Mouse (Mus musculus): ENCODE results near the gene Nbas. TPM values are rescaled to one million over a fixed set of nuclear protein-coding genes. Genes with fewer than 3 reads are reported as not detected.

Gene Nbas
- polyA plus RNA-seq (2015; fragmentation: Nextera tagmentation; extraction: Ambion mirVana) = 7.0 and 7.1 TPM in 2 replicates

DNA sequence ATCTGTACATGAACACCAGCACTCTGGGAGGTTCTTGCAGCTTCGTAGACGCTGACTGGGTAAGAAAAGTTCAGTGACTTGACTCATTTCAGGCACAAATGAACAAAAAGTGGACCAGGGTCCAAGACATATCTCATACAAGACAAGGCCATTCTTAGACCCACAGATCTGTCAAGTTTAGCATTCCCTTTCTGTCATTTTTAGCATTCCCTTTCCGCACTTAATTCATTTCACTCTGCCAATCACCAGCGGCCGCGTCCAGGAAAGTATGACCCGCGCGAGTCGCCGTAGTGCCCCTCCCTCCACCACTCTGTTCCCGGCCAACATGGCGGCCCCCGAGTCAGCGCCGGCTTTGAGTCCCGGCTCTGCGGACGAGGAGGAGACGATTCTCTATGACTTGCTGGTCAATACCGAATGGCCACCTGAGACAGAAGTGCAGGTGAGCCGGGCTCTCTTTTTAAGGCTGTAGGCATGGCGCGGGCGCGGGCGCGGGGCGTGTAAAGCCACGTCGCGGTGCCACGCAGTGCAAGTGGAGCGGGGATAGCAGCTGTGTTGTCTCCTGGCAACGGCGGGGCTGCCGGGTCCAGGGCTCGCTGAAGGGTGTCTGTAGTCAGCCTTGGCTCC is at the start of gene Nbas:
Gene Nbas, plus strand, starts transcription at position 308 of the 624 bp plus-strand sequence.
- WGBS = 4% methylated on average over 38 of the region's 38 CpGs
- peak; percentile 70; the same call in 1 of the 2 replicates for ATAC-seq (ENCODE audit: extremely low read depth, insufficient number of reproducible peaks, low FRiP score, low TSS enrichment)
- peak within 1 kb of the TSS; percentile 93 for H3K9ac ChIP-seq
- H3K27me3 ChIP-seq (replicated peaks) = no peaks in the 10 kb centered on the region
- H3K27ac ChIP-seq (replicated peaks) = no peak within 1 kb of the TSS
- H3K4me3 ChIP-seq = peak within 1 kb of the TSS; percentile 98
- H3K36me3 ChIP-seq = peaks cover 7% of the 10 kb centered on the region
- peak within 1 kb of the TSS; percentile 91 for H3K4me2 ChIP-seq
- H3K9me3 ChIP-seq = no peaks in the 10 kb centered on the region
- peaks cover 12% of the 10 kb centered on the region for H3K4me1 ChIP-seq

DNA sequence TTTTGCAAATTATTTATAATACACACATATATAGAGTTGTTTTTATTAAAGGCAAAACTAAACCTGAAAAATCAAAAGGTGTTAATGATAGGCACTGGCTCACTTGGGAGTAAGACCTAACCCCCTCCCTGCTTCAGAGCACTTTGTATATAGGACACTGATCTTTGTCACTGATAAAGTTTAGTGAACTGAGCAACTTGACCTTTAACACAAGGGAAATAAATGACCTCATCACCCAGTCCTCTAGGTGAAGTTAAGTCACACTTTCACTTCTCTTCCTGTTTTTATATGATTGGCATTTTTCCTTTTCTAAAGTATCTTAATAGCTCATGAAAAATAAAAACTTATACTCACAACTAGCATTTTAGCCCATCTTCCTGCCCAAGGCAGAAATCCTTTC is 26.5 kb upstream of the Nbas start:
- Histone ChIP-seq H3K4me2 (no peak overlapping the region), H3K27ac (replicated peaks) (no peak overlapping the region), H3K36me3 (peaks cover 74% of the 10 kb centered on the region), H3K4me1 (peaks cover 4% of the 10 kb centered on the region; the same call in 1 of the 2 replicates), H3K9ac (no peak overlapping the region), H3K27me3 (replicated peaks) (no peaks in the 10 kb centered on the region), H3K9me3 (no peaks in the 10 kb centered on the region), H3K4me3 (no peak overlapping the region)
- no peak for ATAC-seq (ENCODE audit: extremely low read depth, insufficient number of reproducible peaks, low FRiP score, low TSS enrichment)

- H3K36me3 ChIP-seq = peaks cover 17% of the 10 kb centered on the region
- no peaks in the 10 kb centered on the region for H3K9me3 ChIP-seq
- H3K9ac ChIP-seq = peak within 1 kb of the TSS; percentile 95
- H3K4me3 ChIP-seq = peak within 1 kb of the TSS; percentile 85
- H3K27me3 ChIP-seq (replicated peaks) = no peaks in the 10 kb centered on the region
- peak within 1 kb of the TSS; percentile 80 for H3K27ac ChIP-seq (replicated peaks)
- 3% methylated on average over 59 of the region's 59 CpGs for WGBS
- H3K4me2 ChIP-seq = peak within 1 kb of the TSS; percentile 72
- H3K4me1 ChIP-seq = peaks cover 16% of the 10 kb centered on the region
- ATAC-seq (ENCODE audit: extremely low read depth, insufficient number of reproducible peaks, low FRiP score, low TSS enrichment) = peak; percentile 63; the same call in 1 of the 2 replicates
Measured at GRCm38 (mm10) chr12:13248691-13249572, 20.0 kb upstream of the Nbas start, which contains the start of gene Ddx1. Gene Ddx1 (minus strand): TSS chr12:13249213.

- Histone ChIP-seq H3K9me3 (no peaks in the 10 kb centered on the region), H3K4me2 (peak overlapping the region; percentile 72), H3K27me3 (replicated peaks) (no peaks in the 10 kb centered on the region), H3K27ac (replicated peaks) (no peak overlapping the region), H3K4me1 (peaks cover 17% of the 10 kb centered on the region), H3K36me3 (peaks cover 11% of the 10 kb centered on the region), H3K4me3 (peak overlapping the region; percentile 85), H3K9ac (peak overlapping the region; percentile 95)
- ATAC-seq (ENCODE audit: extremely low read depth, insufficient number of reproducible peaks, low FRiP score, low TSS enrichment) = no peak
- WGBS = 85% methylated on average over 3 of the region's 3 CpGs
Measured at GRCm38 (mm10) chr12:13249573-13249919, 19.4 kb upstream of the Nbas start.

DNA sequence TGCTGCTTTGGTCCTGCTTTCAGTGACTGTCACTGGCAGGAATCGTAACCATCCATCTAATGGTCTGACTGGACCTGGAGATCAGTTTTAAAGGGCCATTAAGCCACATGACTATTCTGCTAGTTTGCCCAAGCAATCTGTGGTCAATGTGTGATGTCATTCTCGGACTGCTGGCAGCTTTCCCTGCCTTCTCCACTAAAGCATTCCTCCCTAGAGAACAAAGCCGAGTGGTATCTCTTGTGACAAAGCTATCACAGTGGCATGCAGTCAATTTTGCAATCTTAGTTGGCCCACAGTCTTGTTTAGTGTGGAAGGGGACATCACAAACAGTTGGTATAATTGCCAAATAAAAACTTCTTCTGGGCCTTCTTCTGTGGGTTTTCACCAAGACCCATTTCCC is 13.9 kb upstream of the Nbas start:
- no peaks in the 10 kb centered on the region for H3K27me3 ChIP-seq (replicated peaks)
- H3K36me3 ChIP-seq = no peaks in the 10 kb centered on the region
- H3K9ac ChIP-seq = no peak overlapping the region
- H3K4me2 ChIP-seq = peak overlapping the region; percentile 30; the same call in 1 of the 2 replicates
- peak overlapping the region; percentile 6; the same call in 1 of the 2 replicates for H3K27ac ChIP-seq (replicated peaks)
- no peak for ATAC-seq (ENCODE audit: extremely low read depth, insufficient number of reproducible peaks, low FRiP score, low TSS enrichment)
- no peak overlapping the region for H3K4me3 ChIP-seq
- peaks cover 17% of the 10 kb centered on the region for H3K4me1 ChIP-seq
- 14% methylated on average over 3 of the region's 3 CpGs for WGBS
- H3K9me3 ChIP-seq = no peaks in the 10 kb centered on the region

GRCm38 (mm10) chr12:13255701-13256100 is 13.2 kb upstream of the Nbas start:
- no peaks in the 10 kb centered on the region for H3K9me3 ChIP-seq
- 68% methylated on average over 2 of the region's 2 CpGs for WGBS
- H3K4me3 ChIP-seq = no peak overlapping the region
- H3K27me3 ChIP-seq (replicated peaks) = no peaks in the 10 kb centered on the region
- no peak for ATAC-seq (ENCODE audit: extremely low read depth, insufficient number of reproducible peaks, low FRiP score, low TSS enrichment)
- no peaks in the 10 kb centered on the region for H3K36me3 ChIP-seq
- no peak overlapping the region for H3K27ac ChIP-seq (replicated peaks)
- no peak overlapping the region for H3K4me2 ChIP-seq
- no peak overlapping the region for H3K9ac ChIP-seq
- peaks cover 17% of the 10 kb centered on the region for H3K4me1 ChIP-seq

GRCm38 (mm10) chr12:13268412-13268811 is 521 bp upstream of the Nbas start:
- Histone ChIP-seq H3K4me1 (peaks cover 12% of the 10 kb centered on the region), H3K4me3 (peak overlapping the region; percentile 98), H3K4me2 (peak overlapping the region; percentile 91), H3K9me3 (no peaks in the 10 kb centered on the region), H3K27me3 (replicated peaks) (no peaks in the 10 kb centered on the region), H3K9ac (peak overlapping the region; percentile 17; the same call in 1 of the 2 replicates), H3K27ac (replicated peaks) (no peak overlapping the region), H3K36me3 (0 out of 2 replicates have a peak, but pooled peaks cover 2% of the 10 kb centered on the region)
- ATAC-seq (ENCODE audit: extremely low read depth, insufficient number of reproducible peaks, low FRiP score, low TSS enrichment) = no peak
- WGBS = 49% methylated on average over 3 of the region's 3 CpGs

DNA sequence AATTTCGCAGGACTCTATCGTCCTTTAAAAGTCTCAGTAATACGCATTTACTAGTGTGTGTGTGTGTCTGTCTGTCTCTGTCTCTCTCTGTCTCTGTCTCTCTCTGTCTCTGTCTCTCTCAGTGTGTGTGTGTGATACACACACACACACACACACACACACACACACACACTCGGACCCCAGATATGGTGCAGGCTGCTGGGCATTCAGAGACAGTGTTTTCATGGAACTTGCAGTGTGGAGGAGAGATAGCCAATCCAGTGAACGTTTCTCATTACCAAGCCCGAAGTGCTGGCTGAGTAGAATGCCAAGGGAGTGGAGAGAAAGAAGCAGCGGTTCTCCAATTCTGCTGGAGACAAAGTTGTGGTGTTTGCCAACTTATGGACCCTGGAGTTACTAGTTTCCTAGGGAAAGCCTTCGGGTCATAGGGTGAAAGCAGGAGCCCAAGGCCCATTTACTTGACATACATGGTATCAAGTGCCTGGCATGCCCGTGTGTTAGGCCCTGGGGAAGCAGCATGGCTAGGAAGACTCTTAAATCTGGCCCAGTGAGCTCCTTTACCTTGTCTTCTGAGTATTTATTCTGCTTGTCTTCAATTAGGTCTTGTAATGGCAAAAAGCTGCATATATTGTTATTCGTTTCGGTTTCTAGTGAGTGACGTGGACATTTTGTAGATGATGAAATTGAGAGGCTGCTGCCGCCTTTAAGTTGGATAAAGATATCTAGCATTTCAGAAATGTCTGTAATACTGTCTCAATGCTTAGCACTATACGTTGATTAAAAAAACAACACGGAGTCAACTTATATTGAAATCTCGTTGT is 847 bp downstream of the Nbas start:
- H3K4me2 ChIP-seq = peak overlapping the region; percentile 91
- peak overlapping the region; percentile 98 for H3K4me3 ChIP-seq
- peaks cover 15% of the 10 kb centered on the region for H3K36me3 ChIP-seq
- WGBS = 38% methylated on average over 16 of the region's 16 CpGs
- H3K9ac ChIP-seq = peak overlapping the region; percentile 93
- H3K27ac ChIP-seq (replicated peaks) = no peak overlapping the region
- H3K9me3 ChIP-seq = no peaks in the 10 kb centered on the region
- no peaks in the 10 kb centered on the region for H3K27me3 ChIP-seq (replicated peaks)
- peaks cover 12% of the 10 kb centered on the region for H3K4me1 ChIP-seq
- no peak for ATAC-seq (ENCODE audit: extremely low read depth, insufficient number of reproducible peaks, low FRiP score, low TSS enrichment)

DNA sequence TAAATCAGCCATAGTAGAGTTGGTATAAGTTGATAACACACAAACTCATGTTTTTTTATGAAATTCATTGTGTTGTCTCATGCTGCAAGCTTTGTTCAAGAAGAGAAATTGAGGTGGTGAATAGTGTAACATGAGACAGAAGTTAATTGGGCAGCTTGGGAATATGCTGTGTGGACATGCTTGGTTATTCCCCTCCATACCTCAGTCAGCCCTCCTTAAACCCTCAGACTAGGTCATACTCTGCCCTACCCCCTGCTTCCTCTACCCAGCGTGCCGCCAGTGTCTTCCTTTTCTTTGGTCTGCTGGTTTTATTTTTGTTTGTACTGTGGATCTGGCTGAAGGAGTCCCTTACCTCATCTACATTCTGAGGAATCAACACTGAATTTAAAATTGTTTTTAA is 22.5 kb downstream of the Nbas start:
- H3K4me2 ChIP-seq = no peak overlapping the region
- ATAC-seq (ENCODE audit: extremely low read depth, insufficient number of reproducible peaks, low FRiP score, low TSS enrichment) = no peak
- H3K36me3 ChIP-seq = peaks cover 25% of the 10 kb centered on the region
- 92% methylated on average over 2 of the region's 2 CpGs for WGBS
- H3K4me3 ChIP-seq = no peak overlapping the region
- no peaks in the 10 kb centered on the region for H3K27me3 ChIP-seq (replicated peaks)
- H3K4me1 ChIP-seq = 0 out of 2 replicates have a peak, but pooled peaks cover 3% of the 10 kb centered on the region
- no peak overlapping the region for H3K9ac ChIP-seq
- no peak overlapping the region for H3K27ac ChIP-seq (replicated peaks)
- H3K9me3 ChIP-seq = no peaks in the 10 kb centered on the region

GRCm38 (mm10) chr12:13293421-13293881 is 24.5 kb downstream of the Nbas start:
- Histone ChIP-seq H3K9ac (no peak overlapping the region), H3K36me3 (peaks cover 20% of the 10 kb centered on the region), H3K9me3 (no peaks in the 10 kb centered on the region), H3K4me3 (no peak overlapping the region), H3K4me2 (no peak overlapping the region), H3K27ac (replicated peaks) (no peak overlapping the region), H3K4me1 (0 out of 2 replicates have a peak, but pooled peaks cover 3% of the 10 kb centered on the region), H3K27me3 (replicated peaks) (no peaks in the 10 kb centered on the region)
- ATAC-seq (ENCODE audit: extremely low read depth, insufficient number of reproducible peaks, low FRiP score, low TSS enrichment) = no peak
- 73% methylated on average over 3 of the region's 3 CpGs for WGBS

- H3K4me1 ChIP-seq = no peaks in the 10 kb centered on the region
- 80% methylated on average over 3 of the region's 3 CpGs for WGBS
- ATAC-seq (ENCODE audit: extremely low read depth, insufficient number of reproducible peaks, low FRiP score, low TSS enrichment) = no peak
Measured at GRCm38 (mm10) chr12:13303037-13303436, 34.1 kb downstream of the Nbas start.

More at GRCm38 (mm10) chr12:13303037-13303436, 34.1 kb downstream of the Nbas start:
- Histone ChIP-seq H3K27me3 (replicated peaks) (no peaks in the 10 kb centered on the region), H3K9me3 (no peaks in the 10 kb centered on the region), H3K9ac (no peak overlapping the region), H3K4me3 (no peak overlapping the region), H3K4me2 (no peak overlapping the region), H3K27ac (replicated peaks) (no peak overlapping the region), H3K36me3 (peaks cover 27% of the 10 kb centered on the region)
